Mouse (Mus musculus) stomach, embryonic 14.5 days (tissue): ENCODE results near the gene B3galt1. TPM values are rescaled to one million over a fixed set of nuclear protein-coding genes. Genes with fewer than 3 reads are reported as not detected.
A peak's percentile ranks its signal among the peaks of the same experiment; 100 is the strongest.

ENCODE experiments used
- ATAC-seq: fragments of 200-750 bp; cut with Nextera tagmentation; 2 replicates; pipeline ENCODE4 v1.8.0; 2017; ENCODE audit warnings: low read depth, moderate TSS enrichment; ENCODE audit not compliant: insufficient number of reproducible peaks, insufficient read depth, low FRiP score
- H3K27ac ChIP-seq: fragments of 300-500 bp; sonication (generic); 2 replicates; pipeline ENCODE4 v1.5.1; 2014; ENCODE audit warnings: mild to moderate bottlenecking, low read length, moderate library complexity, mixed read lengths
- H3K27me3 ChIP-seq: fragments of 300-500 bp; sonication (generic); 2 replicates; pipeline ENCODE4 v1.6.1; 2014; ENCODE audit warnings: low read length, control low read depth, mixed read lengths; ENCODE audit not compliant: control insufficient read depth, insufficient read depth
- H3K36me3 ChIP-seq: fragments of 300-500 bp; sonication (generic); 2 replicates; pipeline ENCODE4 v1.6.1; 2014; ENCODE audit warnings: mild to moderate bottlenecking, control low read depth, low read length, moderate library complexity, mixed read lengths; ENCODE audit not compliant: control insufficient read depth, insufficient read depth
- H3K4me1 ChIP-seq: fragments of 300-500 bp; sonication (generic); 2 replicates; pipeline ENCODE4 v1.6.1; 2014; ENCODE audit warnings: low read length, control low read depth, mixed read lengths; ENCODE audit not compliant: control insufficient read depth, insufficient read depth
- H3K4me2 ChIP-seq: fragments of 300-500 bp; sonication (generic); replicated peaks from 2 replicates; pipeline ENCODE4 v1.6.1; 2014; ENCODE audit warnings: low read depth, low read length, control low read depth
- H3K4me3 ChIP-seq: fragments of 300-500 bp; sonication (generic); 2 replicates; pipeline ENCODE4 v1.5.1; 2014; ENCODE audit warnings: low read depth, low read length, control low read depth
- H3K9ac ChIP-seq: fragments of 300-500 bp; sonication (generic); replicated peaks from 2 replicates; pipeline ENCODE4 v1.6.1; 2014; ENCODE audit warnings: low read depth, mild to moderate bottlenecking, control low read depth, low read length, moderate library complexity, mixed read lengths
- H3K9me3 ChIP-seq: fragments of 300-500 bp; sonication (generic); 2 replicates; pipeline ENCODE4 v1.6.1; 2016; ENCODE audit warnings: low read depth, low read length, control low read depth; ENCODE audit not compliant: control insufficient read depth
- WGBS: fragments of 180-500 bp; shearing (Covaris S2); extraction: QIAGEN DNeasy Blood & Tissue Kit; methylation state at CpG from one replicate; pipeline ENCODE4 v1.1.7; 2014; 5-methylcytosine and 5-hydroxymethylcytosine counted together
- polyA plus RNA-seq: library from polyadenylated mRNA; unstranded; fragments of >200 nt; fragmentation: Nextera tagmentation; extraction: Ambion mirVana; gene quantifications from 2 replicates; pipeline ENCODE4 v1.2.1, GENCODE M21; 2014

B3galt1 gene
- polyA plus RNA-seq, result 11.7 and 14.2 TPM in 2 replicates

- Histone ChIP-seq H3K27ac (peak within 1 kb of the TSS; percentile 48; the same call in 1 of the 2 replicates), H3K4me1 (peaks cover 8% of the 10 kb centered on the region), H3K9ac (peak within 1 kb of the TSS; percentile 52), H3K36me3 (no peaks in the 10 kb centered on the region), H3K4me2 (peak within 1 kb of the TSS; percentile 75), H3K9me3 (no peaks in the 10 kb centered on the region), H3K27me3 (no peaks in the 10 kb centered on the region), H3K4me3 (peak within 1 kb of the TSS; percentile 67)
- ATAC-seq, result peak; percentile 96
- under 1% methylated on average over 81 of the region's 83 CpGs for WGBS
Observed at GRCm38 (mm10) chr2:67565480-67566331, at the start of gene B3galt1. Gene B3galt1 (plus strand): TSS chr2:67565871.

DNA sequence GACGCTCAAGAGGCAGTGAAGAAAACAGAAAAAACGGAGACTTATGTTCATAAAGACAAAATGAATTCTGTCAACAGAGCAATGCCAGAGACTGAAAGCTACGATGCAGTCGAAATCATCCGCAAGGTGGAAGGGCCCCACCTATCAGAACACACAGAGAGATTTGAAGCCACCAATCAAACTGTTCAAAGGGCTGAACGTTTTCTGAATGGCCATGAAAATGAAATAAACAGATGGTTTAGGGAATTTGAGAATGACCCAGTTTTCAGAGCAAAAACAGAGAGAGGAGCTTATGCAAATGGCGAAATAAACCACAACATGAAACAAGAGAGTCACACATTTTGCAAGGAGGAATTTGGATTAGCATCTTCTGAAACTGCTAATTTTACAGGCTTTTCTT lies 49.3 kb upstream of the B3galt1 start:
- Histone ChIP-seq H3K9me3 (no peaks in the 10 kb centered on the region), H3K27ac (no peak overlapping the region), H3K9ac (no peak overlapping the region), H3K27me3 (no peaks in the 10 kb centered on the region), H3K4me3 (no peak overlapping the region), H3K4me2 (no peak overlapping the region), H3K36me3 (no peaks in the 10 kb centered on the region), H3K4me1 (no peaks in the 10 kb centered on the region)
- no peak for ATAC-seq
- 88% methylated on average over 7 of the region's 7 CpGs for WGBS

GRCm38 (mm10) chr2:67535347-67535746 lies 30.3 kb upstream of the B3galt1 start:
- no peak for ATAC-seq
- Histone ChIP-seq H3K4me2 (no peak overlapping the region), H3K27me3 (no peaks in the 10 kb centered on the region), H3K9me3 (no peaks in the 10 kb centered on the region), H3K4me3 (no peak overlapping the region), H3K27ac (no peak overlapping the region), H3K9ac (no peak overlapping the region), H3K36me3 (no peaks in the 10 kb centered on the region), H3K4me1 (no peaks in the 10 kb centered on the region)
- 91% methylated on average over 2 of the region's 2 CpGs for whole genome bisulfite sequencing

DNA sequence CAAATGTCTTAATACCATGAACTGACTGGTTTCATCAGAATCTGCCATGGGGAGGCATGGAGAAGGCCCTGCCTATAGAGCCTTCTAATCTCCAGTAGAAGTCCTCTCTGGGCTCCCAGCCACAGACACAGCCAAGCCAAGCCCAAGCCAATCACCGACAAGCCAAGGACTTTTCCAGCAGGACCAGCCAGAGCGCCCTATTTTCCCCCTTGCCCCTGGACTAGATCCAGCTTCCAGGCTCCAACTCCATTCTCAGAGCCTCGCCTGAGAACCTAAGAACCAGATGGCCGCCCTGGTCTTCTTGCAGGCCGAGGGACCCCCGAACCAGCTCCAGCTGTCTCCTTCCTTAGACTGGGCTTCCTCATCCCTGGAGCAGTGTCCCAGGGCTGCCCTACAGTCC lies 26.2 kb upstream of the B3galt1 start:
- Histone ChIP-seq H3K27me3 (no peaks in the 10 kb centered on the region), H3K9me3 (no peaks in the 10 kb centered on the region), H3K9ac (no peak overlapping the region), H3K4me2 (no peak overlapping the region), H3K4me3 (no peak overlapping the region), H3K36me3 (no peaks in the 10 kb centered on the region), H3K27ac (no peak overlapping the region), H3K4me1 (no peaks in the 10 kb centered on the region; the same call in 1 of the 2 replicates)
- WGBS, result 87% methylated on average over 6 of the region's 6 CpGs
- no peak for ATAC-seq

- no peaks in the 10 kb centered on the region for H3K27me3 ChIP-seq
- H3K9me3 ChIP-seq, result no peaks in the 10 kb centered on the region
- H3K9ac ChIP-seq, result no peak overlapping the region
- no peaks in the 10 kb centered on the region for H3K36me3 ChIP-seq
- H3K4me1 ChIP-seq, result no peaks in the 10 kb centered on the region; the same call in 1 of the 2 replicates
- no peak for ATAC-seq
- no peak overlapping the region for H3K27ac ChIP-seq
- no peak overlapping the region for H3K4me3 ChIP-seq
- H3K4me2 ChIP-seq, result no peak overlapping the region
- 52% methylated on average over 11 of the region's 11 CpGs for WGBS
Observed at GRCm38 (mm10) chr2:67541957-67542696, 23.5 kb upstream of the B3galt1 start.

DNA sequence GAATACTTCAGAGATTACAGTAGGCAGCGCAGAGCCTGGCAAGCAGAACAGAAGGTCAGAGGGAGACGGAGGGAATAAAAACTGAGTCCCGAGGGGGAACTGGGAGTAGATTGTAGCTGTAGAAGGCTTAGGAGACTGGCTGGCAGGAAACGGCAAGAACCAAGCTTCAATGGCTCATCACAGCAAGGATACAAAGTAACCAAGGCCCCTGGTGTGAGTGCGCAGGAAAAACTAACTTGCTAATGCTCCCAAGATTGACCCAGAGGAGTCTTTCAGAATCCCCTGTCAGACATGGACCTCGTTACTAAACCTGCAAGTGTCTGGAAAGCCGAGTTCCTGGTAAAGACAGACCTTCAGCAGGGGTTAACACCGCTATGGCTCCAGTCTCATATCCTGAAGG lies 21.2 kb upstream of the B3galt1 start:
- H3K4me3 ChIP-seq, result no peak overlapping the region
- no peaks in the 10 kb centered on the region for H3K9me3 ChIP-seq
- ATAC-seq, result no peak
- H3K27ac ChIP-seq, result no peak overlapping the region
- H3K4me2 ChIP-seq, result no peak overlapping the region
- no peaks in the 10 kb centered on the region; the same call in 1 of the 2 replicates for H3K4me1 ChIP-seq
- 85% methylated on average over 8 of the region's 8 CpGs for WGBS
- no peaks in the 10 kb centered on the region for H3K27me3 ChIP-seq
- no peaks in the 10 kb centered on the region for H3K36me3 ChIP-seq
- H3K9ac ChIP-seq, result no peak overlapping the region

- no peaks in the 10 kb centered on the region for H3K27me3 ChIP-seq
- peak overlapping the region; percentile 52 for H3K9ac ChIP-seq
- H3K4me2 ChIP-seq, result peak overlapping the region; percentile 75
- WGBS, result 2% methylated on average over 23 of the region's 23 CpGs
- H3K4me3 ChIP-seq, result peak overlapping the region; percentile 67
- peaks cover 8% of the 10 kb centered on the region for H3K4me1 ChIP-seq
- ATAC-seq, result peak; percentile 59; the same call in 1 of the 2 replicates
- H3K9me3 ChIP-seq, result no peaks in the 10 kb centered on the region
- H3K27ac ChIP-seq, result 0 out of 2 replicates have a peak overlapping the region, but pooled peaks have one; percentile 33
- H3K36me3 ChIP-seq, result no peaks in the 10 kb centered on the region
Observed at GRCm38 (mm10) chr2:67564851-67565479, 706 bp upstream of the B3galt1 start.

- no peaks in the 10 kb centered on the region for H3K9me3 ChIP-seq
- H3K9ac ChIP-seq, result no peak overlapping the region; the same call in 1 of the 2 replicates
- H3K36me3 ChIP-seq, result no peaks in the 10 kb centered on the region
- H3K4me2 ChIP-seq, result peak overlapping the region; percentile 75
- no peaks in the 10 kb centered on the region for H3K27me3 ChIP-seq
- no peak for ATAC-seq
- H3K27ac ChIP-seq, result no peak overlapping the region
- 2% methylated on average over 12 of the region's 12 CpGs for WGBS
- peaks cover 8% of the 10 kb centered on the region for H3K4me1 ChIP-seq
- peak overlapping the region; percentile 67 for H3K4me3 ChIP-seq
Observed at GRCm38 (mm10) chr2:67566566-67566965, 895 bp downstream of the B3galt1 start.
